Mouse (Mus musculus) embryonic facial prominence, embryonic 14.5 days (tissue): ENCODE measurements around the gene Gm20388. TPM values are rescaled to one million over a fixed set of nuclear protein-coding genes. Genes with fewer than 3 reads are reported as not detected.

ENCODE experiments used
- ATAC-seq: fragments of 200-750 bp; cut with Nextera tagmentation; 2 replicates; pipeline ENCODE4 v1.8.0; 2017; ENCODE audit warnings: low read depth, moderate number of reproducible peaks, moderate TSS enrichment
- DNase-seq: peaks from one replicate; pipeline ENCODE4 v3.0.0-alpha.2; 2015; ENCODE audit warnings: low spot score
- H3K27ac ChIP-seq: fragments of 300-500 bp; sonication (generic); replicated peaks from 2 replicates; pipeline ENCODE4 v1.5.1; 2014; ENCODE audit warnings: low read depth, mild to moderate bottlenecking, low read length, moderate library complexity
- H3K27me3 ChIP-seq: fragments of 300-500 bp; sonication (generic); replicated peaks from 2 replicates; pipeline ENCODE4 v1.6.1; 2014; ENCODE audit warnings: low read length; ENCODE audit not compliant: control insufficient read depth, insufficient read depth
- H3K36me3 ChIP-seq: fragments of 300-500 bp; sonication (generic); 2 replicates; pipeline ENCODE4 v1.6.1; 2014; ENCODE audit warnings: low read length, mixed read lengths; ENCODE audit not compliant: control insufficient read depth, insufficient read depth
- H3K4me1 ChIP-seq: fragments of 300-500 bp; sonication (generic); 2 replicates; pipeline ENCODE4 v1.6.1; 2014; ENCODE audit warnings: antibody characterized with exemption, low read length; ENCODE audit not compliant: control insufficient read depth, insufficient read depth
- H3K4me2 ChIP-seq: fragments of 300-500 bp; sonication (generic); 2 replicates; pipeline ENCODE4 v1.6.1; 2014; ENCODE audit warnings: low read depth, mild to moderate bottlenecking, low read length, moderate library complexity, mixed read lengths
- H3K4me3 ChIP-seq: fragments of 300-500 bp; sonication (generic); 2 replicates; pipeline ENCODE4 v1.5.1; 2014; ENCODE audit warnings: low read depth, mild to moderate bottlenecking, low read length
- H3K9ac ChIP-seq: fragments of 300-500 bp; sonication (generic); 2 replicates; pipeline ENCODE4 v1.6.1; 2014; ENCODE audit warnings: low read depth, mild to moderate bottlenecking, low read length, moderate library complexity, mixed read lengths
- H3K9me3 ChIP-seq: fragments of 300-500 bp; sonication (generic); 2 replicates; pipeline ENCODE4 v1.6.1; 2016; ENCODE audit warnings: low read length; ENCODE audit not compliant: control insufficient read depth
- WGBS: fragments of 180-500 bp; shearing (Covaris S2); extraction: QIAGEN DNeasy Blood & Tissue Kit; methylation state at CpG from one replicate; pipeline ENCODE4 v1.1.7; 2014; 5-methylcytosine and 5-hydroxymethylcytosine counted together
- polyA plus RNA-seq: library from polyadenylated mRNA; unstranded; fragments of >200 nt; fragmentation: Nextera tagmentation; extraction: Ambion mirVana; gene quantifications from 2 replicates; pipeline ENCODE4 v1.2.1, GENCODE M21; 2014

Gene Gm20388
- polyA plus RNA-seq, 1 experiment from 2014 or later, result not detected

- Histone ChIP-seq H3K9ac (no peak overlapping the region; the same call in 1 of the 2 replicates), H3K27ac (no peak overlapping the region), H3K4me2 (peak overlapping the region; percentile 68; the same call in 1 of the 2 replicates), H3K36me3 (no peaks in the 10 kb centered on the region), H3K4me3 (0 out of 2 replicates have a peak overlapping the region, but pooled peaks have one; percentile 79), H3K4me1 (peaks cover 18% of the 10 kb centered on the region), H3K9me3 (no peaks in the 10 kb centered on the region), H3K27me3 (no peaks in the 10 kb centered on the region; the same call in 1 of the 2 replicates)
- 81% methylated on average over 9 of the region's 9 CpGs for WGBS
- DNase-seq (no peak), ATAC-seq (no peak)
Measured at GRCm38 (mm10) chr8:121904999-121905398, 1994.4 kb downstream of the Gm20388 start.

- ATAC-seq (no peak), DNase-seq (no peak)
- Histone ChIP-seq H3K27me3 (no peaks in the 10 kb centered on the region; the same call in 1 of the 2 replicates), H3K4me2 (peak overlapping the region; percentile 68), H3K9ac (peak overlapping the region; percentile 74; the same call in 1 of the 2 replicates), H3K27ac (no peak overlapping the region), H3K9me3 (no peaks in the 10 kb centered on the region), H3K4me3 (peak overlapping the region; percentile 79), H3K36me3 (no peaks in the 10 kb centered on the region), H3K4me1 (peaks cover 18% of the 10 kb centered on the region)
- 85% methylated on average over 1 of the region's 1 CpGs for WGBS
Measured at GRCm38 (mm10) chr8:121905420-121905819, 1994.8 kb downstream of the Gm20388 start.

GRCm38 (mm10) chr8:121905864-121906263 is 1995.2 kb downstream of the Gm20388 start:
- Histone ChIP-seq H3K4me1 (peaks cover 18% of the 10 kb centered on the region), H3K9ac (peak overlapping the region; percentile 74; the same call in 1 of the 2 replicates), H3K4me3 (peak overlapping the region; percentile 79), H3K4me2 (peak overlapping the region; percentile 68), H3K27me3 (no peaks in the 10 kb centered on the region; the same call in 1 of the 2 replicates), H3K36me3 (no peaks in the 10 kb centered on the region), H3K27ac (no peak overlapping the region), H3K9me3 (no peaks in the 10 kb centered on the region)
- 33% methylated on average over 5 of the region's 5 CpGs for WGBS
- ATAC-seq (no peak), DNase-seq (no peak)

GRCm38 (mm10) chr8:121906542-121907512 is 1996.2 kb downstream of the Gm20388 start:
- WGBS, result under 1% methylated on average over 37 of the region's 72 CpGs
- no peak overlapping the region for H3K27ac ChIP-seq
- H3K4me1 ChIP-seq, result peaks cover 18% of the 10 kb centered on the region
- H3K4me2 ChIP-seq, result peak overlapping the region; percentile 68
- peak overlapping the region; percentile 79 for H3K4me3 ChIP-seq
- H3K9ac ChIP-seq, result peak overlapping the region; percentile 74
- H3K27me3 ChIP-seq, result no peaks in the 10 kb centered on the region; the same call in 1 of the 2 replicates
- no peaks in the 10 kb centered on the region for H3K9me3 ChIP-seq
- no peaks in the 10 kb centered on the region for H3K36me3 ChIP-seq
- peak; percentile 51 for DNase-seq
- peak; percentile 47 for ATAC-seq

- H3K9me3 ChIP-seq, result no peaks in the 10 kb centered on the region
- H3K27me3 ChIP-seq, result no peaks in the 10 kb centered on the region; the same call in 1 of the 2 replicates
- peak within 1 kb of the TSS; percentile 68 for H3K4me2 ChIP-seq
- peak within 1 kb of the TSS; percentile 79 for H3K4me3 ChIP-seq
- peak; percentile 95 for ATAC-seq
- H3K4me1 ChIP-seq, result peaks cover 18% of the 10 kb centered on the region
- no peak within 1 kb of the TSS for H3K27ac ChIP-seq
- no peaks in the 10 kb centered on the region for H3K36me3 ChIP-seq
- peak within 1 kb of the TSS; percentile 74 for H3K9ac ChIP-seq
- DNase-seq, result peak; percentile 99
- under 1% methylated on average over 26 of the region's 61 CpGs for WGBS
Measured at GRCm38 (mm10) chr8:121907587-121908248, 1997.1 kb downstream of the Gm20388 start, which contains the start of gene Slc7a5. Slc7a5 (minus strand) TSS chr8:121907694.

GRCm38 (mm10) chr8:121908378-121909147 is 1997.9 kb downstream of the Gm20388 start:
- no peak for ATAC-seq
- H3K4me3 ChIP-seq, result no peak overlapping the region
- 61% methylated on average over 8 of the region's 8 CpGs for WGBS

GRCm38 (mm10) chr8:121909148-121909541 is 1998.5 kb downstream of the Gm20388 start:
- peaks cover 18% of the 10 kb centered on the region for H3K4me1 ChIP-seq
- H3K9ac ChIP-seq, result no peak overlapping the region
- no peaks in the 10 kb centered on the region for H3K9me3 ChIP-seq
- H3K27me3 ChIP-seq, result no peaks in the 10 kb centered on the region; the same call in 1 of the 2 replicates
- H3K4me2 ChIP-seq, result no peak overlapping the region
- H3K4me3 ChIP-seq, result no peak overlapping the region
- ATAC-seq, result no peak
- 57% methylated on average over 8 of the region's 8 CpGs for WGBS
- DNase-seq, result no peak
- H3K36me3 ChIP-seq, result no peaks in the 10 kb centered on the region
- H3K27ac ChIP-seq, result no peak overlapping the region

More at GRCm38 (mm10) chr8:121908378-121909147, 1997.9 kb downstream of the Gm20388 start:
- Histone ChIP-seq H3K27me3 (no peaks in the 10 kb centered on the region; the same call in 1 of the 2 replicates), H3K27ac (no peak overlapping the region), H3K9me3 (no peaks in the 10 kb centered on the region), H3K4me1 (peaks cover 18% of the 10 kb centered on the region), H3K9ac (no peak overlapping the region; the same call in 1 of the 2 replicates), H3K4me2 (peak overlapping the region; percentile 68; the same call in 1 of the 2 replicates), H3K36me3 (no peaks in the 10 kb centered on the region)
- no peak for DNase-seq
